Comparison of ENCODE assay signal across 12 mouse cellular contexts in the genomic region with DNA sequence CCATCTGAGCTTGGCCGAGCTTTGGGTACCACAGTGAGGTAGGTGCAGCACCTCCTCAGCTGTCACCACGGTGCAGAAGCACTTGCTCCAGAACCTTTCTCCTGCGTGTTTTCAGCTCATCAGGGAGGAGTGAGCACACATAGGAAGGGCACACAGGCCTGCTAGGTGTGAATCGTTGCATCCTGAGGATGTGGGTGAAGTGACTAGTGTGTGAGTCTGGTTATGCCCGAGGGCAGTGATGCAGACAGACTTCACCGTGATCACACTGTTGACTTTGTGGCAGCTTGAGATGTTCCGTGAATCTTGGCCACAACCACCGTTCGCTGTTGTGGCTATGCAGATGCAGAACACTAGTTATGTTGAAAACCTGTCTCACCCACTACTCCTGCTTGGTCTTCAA. TPM values are rescaled to one million over a fixed set of nuclear protein-coding genes. Genes with fewer than 3 reads are reported as not detected.
DNase-seq lines count a peak whose midpoint lies in the region; ATAC-seq and TF ChIP-seq lines count a peak whose summit lies in the region.
"Had no signal": no experiment of that assay in that cellular context is flagged by ENCODE, and none has a peak within 500 bp of the region (broad histone marks: within the 10 kb centered on the region; RNA-seq: fewer than 3 reads in every experiment).

No protein-coding gene starts in this region.

- H3K9ac ChIP-seq in heart, adult 2 months (ENCODE audit: low read depth, low read length): 0 out of 2 replicates have a peak overlapping the region, but pooled peaks have one; percentile 24
- no peak overlapping the region for H3K9ac ChIP-seq in heart, embryonic 12.5 days
- H3K9ac ChIP-seq in liver, embryonic 11.5 days (ENCODE audit: low read depth, low read length): no peak overlapping the region
- H3K9ac ChIP-seq: forebrain, embryonic 12.5 days; hindbrain, embryonic 13.5 days; limb, embryonic 13.5 days had no signal

- no peak for TF ChIP-seq CTCF in heart, adult 2 months (IDR thresholded peaks at IDR 0.05)

- H3K9me3 ChIP-seq in heart, embryonic 12.5 days (replicated peaks): no peaks in the 10 kb centered on the region
- H3K9me3 ChIP-seq in liver, embryonic 11.5 days (ENCODE audit: control insufficient read depth, low read length): no peaks in the 10 kb centered on the region
- H3K9me3 ChIP-seq: forebrain, embryonic 12.5 days; hindbrain, embryonic 13.5 days; limb, embryonic 13.5 days had no signal

- H3ac ChIP-seq in myocyte (ENCODE audit: control insufficient read depth, insufficient read length): no peak overlapping the region

- H3K4me2 ChIP-seq in heart, embryonic 12.5 days: no peak overlapping the region
- no peak overlapping the region for H3K4me2 ChIP-seq in liver, embryonic 11.5 days
- H3K4me2 ChIP-seq in myocyte (ENCODE audit: low read depth): peak overlapping the region; percentile 31
- H3K4me2 ChIP-seq: forebrain, embryonic 12.5 days; hindbrain, embryonic 13.5 days; limb, embryonic 13.5 days had no signal

- intact Hi-C loops in heart, adult 2 months (cut with DNase I): loop anchor here (2.0 kb wide), 1 partner anchor 38 kb away; no protein-coding TSS in a partner anchor

- no peak for TF ChIP-seq EP300 in heart, adult 2 months (IDR thresholded peaks at IDR 0.05; ENCODE audit: insufficient read depth, low read depth, low read length)

- H3K27ac ChIP-seq in heart, adult 2 months: peak overlapping the region; percentile 75
- H3K27ac ChIP-seq in heart, embryonic 12.5 days (ENCODE audit: poor library complexity, severe bottlenecking): no peak overlapping the region
- peak overlapping the region; percentile 38; the same call in 1 of the 2 replicates for H3K27ac ChIP-seq in liver, embryonic 11.5 days (ENCODE audit: low read depth, low read length)
- H3K27ac ChIP-seq: forebrain, embryonic 12.5 days; limb, embryonic 13.5 days had no signal

- DNase-seq in heart, adult 2 months: no peak
- no peak for DNase-seq in liver, embryonic 11.5 days (ENCODE audit: low spot score)
- DNase-seq in liver: no peak
- peak; percentile 46 for DNase-seq in CD4-positive helper T cell, adult 2 months (ENCODE audit: low read depth, low spot score)
- no peak for DNase-seq in embryo, embryonic 10.5 days (ENCODE audit: low spot score)
- DNase-seq: right cerebral cortex, postnatal 25 days; thymus, postnatal 36 days had no signal

- WGBS in heart, adult 2 months: 73% methylated on average over 9 of the region's 9 CpGs
- 78% methylated on average over 9 of the region's 9 CpGs for WGBS in heart, embryonic 12.5 days
- 83% methylated on average over 9 of the region's 9 CpGs for WGBS in liver, embryonic 11.5 days

- H3K4me3 ChIP-seq in heart, adult 2 months: no peak overlapping the region
- no peak overlapping the region for H3K4me3 ChIP-seq in heart, embryonic 12.5 days
- H3K4me3 ChIP-seq in liver, embryonic 11.5 days (ENCODE audit: low read depth, low read length): no peak overlapping the region
- no peak overlapping the region for H3K4me3 ChIP-seq in myocyte
- H3K4me3 ChIP-seq: forebrain, embryonic 12.5 days; hindbrain, embryonic 13.5 days; limb, embryonic 13.5 days had no signal

- H3K79me2 ChIP-seq in heart, adult 2 months (replicated peaks; ENCODE audit: control insufficient read depth, insufficient read depth, low read length): no peaks in the 10 kb centered on the region
- H3K79me2 ChIP-seq in myocyte (ENCODE audit: control insufficient read depth, insufficient read depth): no peaks in the 10 kb centered on the region

- TF ChIP-seq POLR2A in heart, adult 2 months (IDR thresholded peaks at IDR 0.05; ENCODE audit: insufficient read depth, low read depth, low read length): no peak
- TF ChIP-seq POLR2A in myocyte (IDR thresholded peaks at IDR 0.05; ENCODE audit: insufficient read length, low read depth): no peak

- peaks cover 13% of the 10 kb centered on the region for H3K4me1 ChIP-seq in heart, adult 2 months (ENCODE audit: control insufficient read depth, insufficient read depth, low read length)
- peaks cover 23% of the 10 kb centered on the region for H3K4me1 ChIP-seq in heart, embryonic 12.5 days (replicated peaks)
- H3K4me1 ChIP-seq in liver, embryonic 11.5 days (replicated peaks; ENCODE audit: control insufficient read depth, insufficient read depth, low read length): peaks cover 34% of the 10 kb centered on the region

- ATAC-seq in heart, embryonic 12.5 days (ENCODE audit: insufficient number of reproducible peaks, low FRiP score): no peak
- ATAC-seq in liver, embryonic 11.5 days (replicated peaks; ENCODE audit: low FRiP score): no peak

- no peaks in the 10 kb centered on the region for H3K36me3 ChIP-seq in heart, adult 2 months (ENCODE audit: control insufficient read depth, insufficient read depth, low read length)
- peaks cover 35% of the 10 kb centered on the region for H3K36me3 ChIP-seq in heart, embryonic 12.5 days
- peaks cover 2% of the 10 kb centered on the region; the same call in 1 of the 2 replicates for H3K36me3 ChIP-seq in liver, embryonic 11.5 days (ENCODE audit: control insufficient read depth, insufficient read depth, low read length)
- no peaks in the 10 kb centered on the region for H3K36me3 ChIP-seq in myocyte (ENCODE audit: control insufficient read depth, insufficient read depth)

- H3K27me3 ChIP-seq in heart, adult 2 months (ENCODE audit: control insufficient read depth, insufficient read depth, low read length): no peaks in the 10 kb centered on the region
- no peaks in the 10 kb centered on the region for H3K27me3 ChIP-seq in heart, embryonic 12.5 days (replicated peaks)
- H3K27me3 ChIP-seq in liver, embryonic 11.5 days (replicated peaks; ENCODE audit: control insufficient read depth, insufficient read depth, low read length): no peaks in the 10 kb centered on the region
- no peaks in the 10 kb centered on the region for H3K27me3 ChIP-seq in myocyte (ENCODE audit: control insufficient read depth, insufficient read depth, insufficient read length)
- H3K27me3 ChIP-seq: forebrain, embryonic 12.5 days; hindbrain, embryonic 13.5 days; limb, embryonic 13.5 days had no signal

TF ChIP-seq in myocyte, 11 proteins besides CTCF, POLR2A, EP300 and RAD21:
- TF ChIP-seq CEBPB (IDR thresholded peaks at IDR 0.05; ENCODE audit: insufficient read depth, poor library complexity, severe bottlenecking) (no peak), POLR2AphosphoS2 (IDR thresholded peaks at IDR 0.05; ENCODE audit: insufficient read length, low read depth) (no peak), SRF (IDR thresholded peaks at IDR 0.05; ENCODE audit: control insufficient read depth, insufficient read length, low read depth) (no peak), TCF3 (IDR thresholded peaks at IDR 0.05; ENCODE audit: insufficient read length, low read depth) (no peak)
TF ChIP-seq in myocyte: peak in this region for 0.

RNA-seq across cellular contexts. Expression of a gene that starts 58.9 kb away (rescaled TPM):
- total RNA-seq in heart, adult 2 months (2021): 10 to 100 TPM; 32.5 to 39.0 TPM
- 19.3 and 30.8 TPM in 2 replicates for polyA plus RNA-seq in heart, adult 2 months (2012; rRNA removed)
- polyA plus RNA-seq in heart, embryonic 12.5 days (2016; fragmentation: Nextera tagmentation; extraction: Ambion mirVana): 74.3 and 76.3 TPM in 2 replicates
- 110 and 117 TPM in 2 replicates for polyA plus RNA-seq in liver, embryonic 11.5 days (2014; fragmentation: Nextera tagmentation; extraction: Ambion mirVana)
- 50.5 TPM for polyA plus RNA-seq in myocyte (2012; fragmentation: generic; extraction: Trizol)

RNA-seq across cellular contexts. Expression of a gene that starts 59.8 kb away (rescaled TPM):
- total RNA-seq in heart, adult 2 months (2021): 10 to 100 TPM; 42.4 to 50.6 TPM
- 15.2 and 26.8 TPM in 2 replicates for polyA plus RNA-seq in heart, adult 2 months (2012; rRNA removed)
- polyA plus RNA-seq in heart, embryonic 12.5 days (2016; fragmentation: Nextera tagmentation; extraction: Ambion mirVana): 31.4 and 31.9 TPM in 2 replicates
- 42.0 and 42.8 TPM in 2 replicates for polyA plus RNA-seq in liver, embryonic 11.5 days (2014; fragmentation: Nextera tagmentation; extraction: Ambion mirVana)
- 45.4 TPM for polyA plus RNA-seq in myocyte (2012; fragmentation: generic; extraction: Trizol)
